Mouse (Mus musculus): Measurements from ENCODE around the gene Abca4. TPM values are rescaled to one million over a fixed set of nuclear protein-coding genes. Genes with fewer than 3 reads are reported as not detected.
"Not testable (repeated sequence)": the region's sequence is repeated elsewhere in the genome, so short reads cannot be mapped to it uniquely, and the experiment has no call there.

Abca4 gene
- total and polyA plus RNA-seq, 2 experiments from 2014 or later: 1.1 to 3.1 TPM

- no peak overlapping the region for H3K4me2 ChIP-seq (ENCODE audit: low read depth)
- WGBS: 56% methylated on average over 5 of the region's 5 CpGs
- ATAC-seq: no peak
These were observed 166.2 kb downstream of the Abca4 start for GRCm38 (mm10) chr3:122210434-122210833.

GRCm38 (mm10) chr3:122210846-122211245 lies 166.6 kb downstream of the Abca4 start:
- H3K4me2 ChIP-seq (ENCODE audit: low read depth): no peak overlapping the region
- TF ChIP-seq CTCF (IDR thresholded peaks at IDR 0.05; ENCODE audit: low read depth): no peak
- no peak overlapping the region for H3K9ac ChIP-seq
- no peak for ATAC-seq
- DNase-seq: no peak
- H3K27me3 ChIP-seq (ENCODE audit: insufficient read depth, low read length): no peaks in the 10 kb centered on the region
- 70% methylated on average over 7 of the region's 7 CpGs for WGBS
- H3K27ac ChIP-seq (ENCODE audit: low read depth, low read length): no peak overlapping the region
- H3K4me1 ChIP-seq (ENCODE audit: insufficient read depth): no peaks in the 10 kb centered on the region
- no peaks in the 10 kb centered on the region for H3K9me3 ChIP-seq (ENCODE audit: low read length)
- no peak overlapping the region for H3K4me3 ChIP-seq (ENCODE audit: low read depth, low read length)
- H3K36me3 ChIP-seq (ENCODE audit: insufficient read depth): no peaks in the 10 kb centered on the region

More at GRCm38 (mm10) chr3:122210434-122210833, 166.2 kb downstream of the Abca4 start:
- no peaks in the 10 kb centered on the region for H3K4me1 ChIP-seq (ENCODE audit: insufficient read depth)
- H3K27me3 ChIP-seq (ENCODE audit: insufficient read depth, low read length): no peaks in the 10 kb centered on the region
- no peak for DNase-seq
- H3K36me3 ChIP-seq (ENCODE audit: insufficient read depth): no peaks in the 10 kb centered on the region
- no peak overlapping the region for H3K9ac ChIP-seq
- TF ChIP-seq CTCF (IDR thresholded peaks at IDR 0.05; ENCODE audit: low read depth): no peak
- no peak overlapping the region for H3K27ac ChIP-seq (ENCODE audit: low read depth, low read length)
- H3K4me3 ChIP-seq (ENCODE audit: low read depth, low read length): no peak overlapping the region
- no peaks in the 10 kb centered on the region for H3K9me3 ChIP-seq (ENCODE audit: low read length)

DNA sequence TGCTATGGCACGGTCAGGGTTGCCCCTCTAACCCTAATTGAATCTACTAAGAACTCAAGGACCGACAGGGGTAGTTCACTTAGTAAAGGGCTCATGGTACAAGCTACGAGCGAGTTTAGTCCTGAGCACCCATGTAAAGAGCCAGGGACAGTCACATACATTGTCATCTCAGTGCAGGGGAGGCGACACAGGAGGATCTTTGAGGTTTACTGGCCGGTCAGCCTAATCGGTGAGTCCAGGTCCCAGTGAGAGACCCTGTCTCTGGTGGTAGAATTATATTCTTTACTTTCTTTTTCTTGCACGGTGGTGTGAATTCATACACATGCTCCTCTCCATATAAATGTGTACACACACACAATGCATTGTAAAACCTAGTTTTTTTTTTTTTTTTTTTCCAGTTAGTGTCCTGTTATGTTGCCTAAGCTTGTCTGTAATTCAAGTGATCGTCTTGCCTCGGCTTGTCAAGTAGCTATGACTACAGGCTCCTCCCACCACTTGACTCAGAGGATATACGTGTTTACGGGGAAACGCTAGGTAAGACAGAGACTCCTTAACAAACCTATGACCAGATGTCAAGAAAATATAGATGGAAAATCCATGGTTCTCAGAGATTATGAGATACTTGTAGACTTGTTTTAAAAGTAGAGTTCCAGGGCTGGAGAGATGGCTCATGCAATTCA lies 167.3 kb downstream of the Abca4 start:
- ATAC-seq (no peak), DNase-seq (no peak)
- no peaks in the 10 kb centered on the region for H3K36me3 ChIP-seq (ENCODE audit: insufficient read depth)
- H3K9me3 ChIP-seq (ENCODE audit: low read length): no peaks in the 10 kb centered on the region
- H3K4me2 ChIP-seq (ENCODE audit: low read depth): no peak overlapping the region
- H3K4me1 ChIP-seq (ENCODE audit: insufficient read depth): no peaks in the 10 kb centered on the region
- no peak overlapping the region for H3K9ac ChIP-seq
- no peak for TF ChIP-seq CTCF (IDR thresholded peaks at IDR 0.05; ENCODE audit: low read depth)
- 77% methylated on average over 13 of the region's 13 CpGs for WGBS
- no peak overlapping the region for H3K4me3 ChIP-seq (ENCODE audit: low read depth, low read length)
- H3K27ac ChIP-seq (ENCODE audit: low read depth, low read length): no peak overlapping the region
- H3K27me3 ChIP-seq (ENCODE audit: insufficient read depth, low read length): no peaks in the 10 kb centered on the region

DNA sequence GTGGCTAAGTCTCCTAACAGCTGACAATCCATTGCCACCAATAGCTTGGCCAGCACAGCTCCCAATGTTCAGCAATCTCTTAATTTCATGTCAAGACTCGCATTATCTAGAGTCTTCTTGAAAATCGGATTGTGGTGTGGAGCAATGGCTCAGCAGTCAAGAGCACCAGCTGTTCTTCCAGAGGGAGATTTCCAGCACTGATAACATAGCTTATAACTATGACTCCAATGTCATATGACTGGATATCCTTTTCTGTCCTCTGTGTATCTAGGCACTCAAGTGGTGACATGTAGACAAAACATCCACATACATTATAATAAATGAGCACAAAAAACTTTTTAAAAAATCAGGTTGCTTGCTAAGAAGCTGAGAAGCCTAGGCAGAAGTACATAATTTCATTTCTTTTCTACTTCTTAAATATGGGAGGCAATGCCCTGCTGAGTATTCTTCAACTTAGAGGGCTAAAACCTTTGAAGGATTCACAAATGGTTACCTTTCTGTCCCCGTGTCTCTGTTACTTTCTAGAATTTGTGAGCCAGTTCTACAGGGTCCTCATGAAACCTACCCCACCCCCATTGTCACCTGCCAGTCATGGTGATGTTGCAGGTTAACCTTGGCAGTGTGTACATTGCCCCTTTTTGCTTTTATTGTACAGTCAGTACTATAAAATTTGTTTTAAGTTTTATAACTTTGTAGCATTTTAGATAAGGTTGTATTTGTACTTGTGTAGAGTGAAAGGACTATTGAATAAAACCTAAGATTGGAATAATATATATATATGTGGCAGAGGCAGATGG lies 177.2 kb downstream of the Abca4 start:
- WGBS: 87% methylated on average over 3 of the region's 3 CpGs
- DNase-seq (no peak), ATAC-seq (no peak)
- Histone ChIP-seq H3K4me2 (ENCODE audit: low read depth) (no peak overlapping the region), H3K9ac (no peak overlapping the region), H3K4me1 (ENCODE audit: insufficient read depth) (no peaks in the 10 kb centered on the region), H3K9me3 (ENCODE audit: low read length) (no peaks in the 10 kb centered on the region), H3K27ac (ENCODE audit: low read depth, low read length) (no peak overlapping the region), H3K36me3 (ENCODE audit: insufficient read depth) (no peaks in the 10 kb centered on the region), H3K27me3 (ENCODE audit: insufficient read depth, low read length) (no peaks in the 10 kb centered on the region), H3K4me3 (ENCODE audit: low read depth, low read length) (no peak overlapping the region)
- TF ChIP-seq CTCF (IDR thresholded peaks at IDR 0.05; ENCODE audit: low read depth): no peak

DNA sequence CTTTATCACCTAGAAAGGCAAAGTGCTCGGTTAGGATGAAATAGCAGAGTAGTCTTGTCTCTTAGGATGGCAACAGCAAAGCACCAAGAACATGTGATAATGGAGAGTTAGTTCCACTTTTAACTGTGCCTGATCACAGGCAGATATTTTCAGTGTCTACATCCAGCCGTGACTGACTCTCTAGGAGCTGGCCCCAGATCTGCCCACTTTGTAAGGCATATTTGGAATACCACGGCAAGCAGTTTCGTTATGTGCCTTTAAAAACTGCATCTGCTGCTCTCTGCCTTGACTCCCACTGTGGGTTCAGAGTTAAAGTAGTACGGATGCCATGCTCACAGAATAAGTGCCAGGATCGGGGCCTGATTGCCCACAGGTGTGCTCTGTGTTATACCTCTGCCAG lies 182.7 kb downstream of the Abca4 start:
- ATAC-seq; H3K27ac ChIP-seq (ENCODE audit: low read depth, low read length); H3K4me1 ChIP-seq (ENCODE audit: insufficient read depth); DNase-seq; H3K27me3 ChIP-seq (ENCODE audit: insufficient read depth, low read length); H3K9ac ChIP-seq; H3K4me3 ChIP-seq (ENCODE audit: low read depth, low read length); H3K9me3 ChIP-seq (ENCODE audit: low read length); H3K36me3 ChIP-seq (ENCODE audit: insufficient read depth); H3K4me2 ChIP-seq (ENCODE audit: low read depth): not testable (repeated sequence)
- 81% methylated on average over 6 of the region's 6 CpGs for WGBS

Other genes with a start within 250 kb of the Abca4 start
- 57.3 and 65.7 TPM in 2 replicates for gene Abcd3, start 229.1 kb upstream of the Abca4 start, total RNA-seq (2014; rRNA removed)
- 48.6 and 72.8 TPM in 2 replicates for gene Abcd3, start 229.1 kb upstream of the Abca4 start, polyA plus RNA-seq (2015; fragmentation: Nextera tagmentation; extraction: Ambion mirVana)
- 35.9 and 46.9 TPM in 2 replicates for gene Arhgap29, start 91.9 kb upstream of the Abca4 start, total RNA-seq (2014; rRNA removed)
- 12.8 and 14.6 TPM in 2 replicates for gene Arhgap29, start 91.9 kb upstream of the Abca4 start, polyA plus RNA-seq (2015; fragmentation: Nextera tagmentation; extraction: Ambion mirVana)
- gene Gclm, start 201.1 kb downstream of the Abca4 start, total RNA-seq (2014; rRNA removed): 20.5 and 29.4 TPM in 2 replicates
- gene Gclm, start 201.1 kb downstream of the Abca4 start, polyA plus RNA-seq (2015; fragmentation: Nextera tagmentation; extraction: Ambion mirVana): 40.1 and 58.3 TPM in 2 replicates
- 18.5 and 23.9 TPM in 2 replicates for gene Dnttip2, start 229.9 kb downstream of the Abca4 start, total RNA-seq (2014; rRNA removed)
- gene Dnttip2, start 229.9 kb downstream of the Abca4 start, polyA plus RNA-seq (2015; fragmentation: Nextera tagmentation; extraction: Ambion mirVana): 50.2 and 52.1 TPM in 2 replicates
- gene Bcar3, start 249.7 kb downstream of the Abca4 start, total RNA-seq (2014; rRNA removed): 9.5 and 11.4 TPM in 2 replicates
- gene Bcar3, start 249.7 kb downstream of the Abca4 start, polyA plus RNA-seq (2015; fragmentation: Nextera tagmentation; extraction: Ambion mirVana): 6.4 and 7.3 TPM in 2 replicates